Mouse (Mus musculus): ENCODE results near the gene Cep170b.

Gene Cep170b

DNA sequence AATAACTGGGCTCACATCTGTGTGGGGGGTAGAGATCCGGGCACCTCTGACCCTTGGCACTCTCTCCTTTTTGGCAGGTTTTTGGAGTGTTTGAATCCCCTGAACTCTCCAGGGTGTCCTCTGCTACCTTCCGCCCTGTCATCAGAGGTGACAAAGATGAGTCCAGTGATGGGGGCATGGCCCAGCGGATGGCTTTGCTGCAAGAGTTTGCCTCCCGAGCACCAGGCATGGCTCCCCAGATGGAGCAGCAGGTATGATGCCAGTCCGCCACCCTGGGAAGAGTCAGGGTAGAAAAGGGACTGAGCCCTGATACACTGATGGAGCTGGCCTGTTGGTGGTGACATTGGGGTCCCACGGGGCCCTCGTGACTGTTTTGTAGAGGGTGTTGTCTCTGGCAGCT, 16.8 kb downstream of the Cep170b start:
- peak in 1 of 2 experiments; percentile 24 for DNase-seq

DNA sequence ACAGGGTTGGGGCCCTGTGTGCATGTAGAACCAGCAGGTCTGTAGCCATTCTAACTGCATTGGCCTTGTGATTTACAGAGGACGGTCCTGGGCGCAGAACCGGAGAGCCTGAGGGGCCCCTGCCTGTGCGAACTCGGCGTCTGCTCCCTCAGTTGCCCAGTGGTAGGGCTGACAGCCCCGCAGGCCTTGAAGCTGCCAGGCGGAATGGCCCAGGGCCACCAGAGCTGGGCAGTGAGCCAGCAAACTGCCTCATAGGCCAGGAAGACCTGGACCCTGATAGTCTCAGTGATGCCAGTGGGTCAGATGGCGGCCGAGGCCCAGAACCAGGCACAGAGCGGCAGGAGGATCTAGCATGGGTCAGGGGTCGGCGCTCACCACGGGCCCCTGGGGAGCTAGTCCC, 17.5 kb downstream of the Cep170b start:
- DNase-seq, result peak; percentile 79 to 85

DNA sequence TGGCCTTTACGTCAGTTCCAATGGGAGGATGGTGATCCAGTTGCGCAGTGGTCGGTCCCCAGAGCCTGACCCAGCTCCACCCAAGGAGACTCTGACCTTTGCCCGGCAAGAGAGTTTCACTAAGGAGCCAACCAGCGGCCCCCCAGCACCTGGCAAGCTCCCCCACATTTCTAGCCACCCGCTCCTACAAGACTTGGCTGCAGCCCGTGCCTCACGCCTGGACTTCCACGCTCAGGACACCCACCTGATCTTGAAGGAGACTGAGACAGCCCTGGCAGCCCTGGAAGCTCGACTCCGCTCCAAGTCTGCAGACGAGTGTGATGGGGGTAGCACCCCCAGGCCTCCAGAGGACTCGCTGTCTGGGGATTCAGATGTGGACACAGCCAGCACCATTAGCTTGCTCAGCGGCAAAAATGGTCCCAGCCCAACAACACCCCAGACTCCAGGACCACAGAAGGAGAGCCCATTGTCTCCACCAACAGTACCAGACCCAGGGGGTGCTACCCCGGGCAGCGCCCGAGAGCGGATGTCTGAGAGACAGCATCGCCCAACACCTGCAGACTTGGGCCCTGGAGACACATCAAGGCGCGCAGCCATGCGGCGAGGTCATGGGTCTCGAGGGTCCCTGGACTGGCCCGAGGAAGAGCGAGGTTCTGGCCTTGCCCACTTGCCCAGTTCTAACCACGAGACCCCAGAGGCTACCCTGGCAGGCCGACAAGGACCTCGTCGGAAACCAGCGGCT, 18.2 kb downstream of the Cep170b start:
- peak in 1 of 2 experiments; percentile 69 for DNase-seq

DNA sequence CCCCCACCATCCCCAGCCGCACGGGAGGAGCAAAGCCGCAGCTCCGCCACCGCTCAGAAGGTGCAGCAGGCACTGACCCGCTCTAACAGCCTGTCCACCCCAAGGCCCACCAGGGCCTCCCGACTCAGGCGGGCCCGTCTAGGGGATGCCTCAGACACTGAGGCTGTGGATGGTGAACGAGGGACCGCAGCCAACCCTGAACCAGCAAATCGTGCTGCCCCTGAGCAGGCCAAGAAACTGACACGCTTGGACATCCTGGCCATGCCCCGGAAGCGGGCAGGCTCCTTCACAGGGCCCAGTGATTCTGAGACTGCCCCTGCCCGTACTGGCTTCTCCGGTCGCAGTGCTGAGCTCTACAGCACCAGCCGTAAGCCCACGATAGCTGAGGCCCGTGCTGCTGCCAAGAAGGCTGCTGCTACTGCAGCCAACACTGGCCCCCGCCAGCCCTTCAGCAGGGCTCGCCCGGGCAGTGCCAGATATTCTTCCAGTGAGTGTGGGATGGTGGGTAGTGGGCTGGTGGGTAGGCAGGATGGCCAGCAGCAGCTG, 18.8 kb downstream of the Cep170b start:
- peak in 1 of 2 experiments; percentile 36 for DNase-seq

DNA sequence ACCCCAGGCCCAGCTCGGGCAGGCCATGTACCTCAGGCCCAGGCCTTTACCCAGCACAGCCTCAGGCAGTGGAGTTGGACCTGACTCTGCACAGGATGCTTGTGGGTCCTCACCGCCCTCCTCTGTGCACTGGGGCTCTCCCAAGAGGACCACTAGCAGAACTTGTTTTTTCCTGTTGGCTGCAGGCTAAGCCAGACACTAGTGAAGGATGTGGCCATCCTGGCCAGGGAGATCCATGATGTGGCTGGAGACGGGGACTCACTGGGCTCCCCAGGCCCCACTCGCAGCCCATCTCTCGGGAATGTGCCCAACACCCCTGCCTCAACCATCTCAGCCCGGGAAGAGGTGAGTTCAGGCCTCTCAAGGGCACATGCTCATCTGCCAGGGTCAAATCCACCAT, 22.5 kb downstream of the Cep170b start:
- DNase-seq, result peak in 1 of 2 experiments; percentile 43

DNA sequence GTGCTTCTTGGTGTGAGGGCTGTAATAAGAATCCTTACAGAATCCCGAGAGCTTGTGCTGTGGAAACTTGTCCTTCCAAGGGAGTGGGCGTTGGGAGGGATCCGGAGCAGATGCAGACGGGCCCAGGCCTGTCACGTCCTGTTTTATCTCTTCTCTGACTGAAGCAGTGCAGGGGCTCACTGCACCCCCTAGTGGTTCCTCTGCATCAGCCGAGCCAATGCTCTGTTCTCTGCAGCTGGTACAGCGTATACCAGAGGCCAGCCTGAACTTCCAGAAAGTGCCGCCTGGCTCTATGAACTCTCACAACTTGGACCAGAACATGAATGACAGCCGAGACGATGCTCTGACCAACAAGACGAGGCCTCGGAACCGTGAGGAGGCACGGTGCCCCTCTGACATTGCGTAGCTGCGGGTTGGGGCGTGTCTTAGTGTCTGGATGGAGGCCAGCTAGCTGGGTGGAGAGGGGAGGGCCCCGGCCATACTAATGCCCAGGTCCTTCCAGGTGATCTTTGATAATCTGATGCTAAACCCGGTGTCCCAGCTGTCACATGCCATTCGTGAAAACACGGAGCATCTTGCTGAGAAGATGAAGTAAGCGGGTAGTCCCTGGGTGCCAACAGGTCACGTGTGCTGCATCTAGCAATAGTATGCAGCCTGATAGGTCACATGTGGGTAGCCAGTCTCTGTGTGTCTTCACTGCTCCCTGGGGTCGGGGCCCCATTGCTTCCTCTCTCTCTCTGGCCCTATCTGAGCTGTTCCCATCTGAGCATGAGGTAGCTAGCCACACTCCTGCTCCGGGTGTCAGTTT, 23.1 kb downstream of the Cep170b start:
- peak; percentile 83 to 85 for DNase-seq

DNA sequence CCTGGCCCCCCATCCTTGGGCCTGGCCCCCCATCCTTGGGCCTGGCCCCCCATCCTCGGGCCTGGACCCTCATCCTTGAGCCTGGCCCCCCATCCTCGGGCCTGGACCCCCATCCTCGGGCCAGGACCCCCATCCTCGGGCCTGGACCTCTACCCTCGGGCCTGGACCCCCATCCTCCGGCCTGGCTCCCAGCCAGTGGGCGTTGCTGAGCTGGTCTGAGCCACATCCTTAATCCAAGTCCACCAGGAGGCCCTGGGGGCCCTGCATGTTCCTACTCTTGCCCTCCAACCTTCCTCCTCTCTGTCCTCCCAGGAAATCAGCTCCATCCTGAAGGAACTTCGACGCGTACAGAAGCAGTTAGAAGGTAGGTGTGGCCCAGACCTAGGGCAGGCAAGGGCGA, 24.0 kb downstream of the Cep170b start:
- DNase-seq, result peak in 1 of 2 experiments; percentile 43

DNA sequence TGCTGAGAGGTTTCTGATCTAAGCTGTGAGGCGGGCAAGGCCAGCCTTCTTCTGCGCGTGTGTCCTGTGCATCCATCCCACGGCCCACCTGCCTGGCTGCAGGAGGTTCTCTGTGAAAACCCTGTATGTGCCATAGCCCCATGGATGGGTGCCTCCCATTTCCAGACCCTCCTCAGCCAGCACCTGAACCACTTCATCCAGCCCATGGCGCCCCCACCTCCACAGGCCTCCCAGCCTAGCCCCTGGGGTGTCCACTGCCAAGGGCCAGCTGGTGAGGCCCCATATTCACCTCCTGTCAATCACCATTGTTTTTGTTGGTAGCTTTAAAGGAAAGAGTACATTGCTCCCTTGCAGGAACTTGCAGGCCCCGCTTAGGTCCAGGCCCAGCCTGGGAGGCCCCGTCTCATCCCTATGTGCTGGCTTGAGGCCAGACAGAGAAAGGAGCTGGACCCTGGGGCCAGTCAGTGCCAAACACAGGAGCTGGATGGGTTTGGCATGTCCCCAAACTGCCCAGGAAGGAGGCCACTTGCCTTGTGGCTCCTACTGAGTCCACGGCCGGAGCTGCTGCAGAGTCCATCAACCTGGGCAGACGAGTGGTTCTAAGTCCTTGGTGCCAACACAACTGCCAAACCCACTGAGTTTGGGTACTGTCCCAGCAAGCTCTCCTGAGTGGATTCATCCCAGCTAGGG, 24.8 kb downstream of the Cep170b start:
- DNase-seq, result peak; percentile 33 to 78

DNA sequence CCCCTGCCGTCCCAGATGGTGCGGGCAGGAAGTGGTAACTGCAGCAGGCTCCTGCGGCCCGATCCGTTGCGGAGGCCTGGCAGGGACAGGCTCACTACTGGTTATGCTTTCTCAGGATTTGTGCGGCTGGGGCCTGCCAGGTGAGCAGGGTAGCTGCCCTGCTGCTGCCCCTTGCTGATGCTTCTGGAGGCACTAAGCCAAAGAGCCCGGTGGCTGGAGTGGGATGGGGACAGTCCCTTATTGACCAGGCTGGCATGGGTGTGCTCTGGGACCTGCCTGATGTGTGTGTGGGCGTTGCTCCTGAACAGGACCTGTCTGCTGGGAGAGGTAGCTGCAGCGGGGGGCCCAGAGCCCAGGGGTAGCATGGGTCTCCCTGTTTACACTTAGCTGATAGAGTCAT, 25.5 kb downstream of the Cep170b start:
- peak in 1 of 2 experiments; percentile 34 for DNase-seq

DNA sequence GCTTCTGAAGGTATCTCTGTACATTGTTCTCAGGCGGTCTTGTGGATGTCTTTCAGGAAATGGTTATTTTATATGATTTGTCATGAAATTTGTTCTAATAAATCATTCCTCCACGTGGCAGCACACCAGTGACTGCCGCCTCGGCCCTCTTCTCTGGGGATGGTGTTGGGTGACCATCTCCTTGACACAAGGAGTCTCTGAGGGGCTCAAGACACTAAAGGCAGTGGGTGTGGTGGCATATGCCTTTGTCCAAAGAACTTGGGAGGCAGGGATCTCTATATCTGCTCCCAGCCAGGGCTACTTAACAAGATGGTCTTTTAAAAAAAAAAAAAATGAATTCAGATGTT, 26.2 kb downstream of the Cep170b start:
- no peak for DNase-seq

DNA sequence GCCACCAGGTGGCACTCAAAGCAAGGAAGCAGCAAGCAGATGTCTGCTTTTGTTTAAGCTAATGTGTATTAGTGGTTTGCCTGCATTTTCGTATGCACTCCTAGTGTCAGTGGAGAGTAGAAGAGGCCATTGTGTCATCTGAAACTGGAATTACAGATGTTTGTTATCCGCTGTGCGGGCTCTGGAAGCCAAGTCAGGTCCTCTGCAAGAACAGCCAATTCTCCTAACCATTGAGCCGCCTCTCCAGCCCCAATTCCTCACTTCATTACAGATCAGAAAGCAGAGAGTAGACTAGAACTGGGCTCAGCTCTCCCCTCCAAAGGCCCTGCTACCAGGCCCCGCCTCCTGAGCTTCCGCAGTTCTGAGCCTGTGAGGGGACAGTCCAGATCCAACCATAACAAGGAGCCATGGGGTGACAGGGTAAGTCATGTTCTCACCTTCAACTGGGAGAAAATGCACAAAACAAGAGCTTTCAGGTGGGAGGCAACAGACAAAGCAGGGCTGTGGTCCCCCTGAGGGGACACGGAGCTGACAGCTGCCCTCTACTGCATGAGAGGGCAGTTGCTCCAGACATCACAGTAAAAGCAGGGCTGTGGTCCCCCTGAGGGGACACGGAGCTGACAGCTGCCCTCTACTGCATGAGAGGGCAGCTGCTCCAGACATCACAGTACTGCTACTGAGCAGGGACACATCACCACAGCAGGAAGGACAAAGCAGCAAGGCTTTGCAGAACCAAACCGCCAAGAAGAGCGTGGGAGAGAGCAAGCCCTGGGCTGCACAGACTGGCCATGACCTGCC, 26.8 kb downstream of the Cep170b start:
- DNase-seq, result peak; percentile 14 to 51

DNA sequence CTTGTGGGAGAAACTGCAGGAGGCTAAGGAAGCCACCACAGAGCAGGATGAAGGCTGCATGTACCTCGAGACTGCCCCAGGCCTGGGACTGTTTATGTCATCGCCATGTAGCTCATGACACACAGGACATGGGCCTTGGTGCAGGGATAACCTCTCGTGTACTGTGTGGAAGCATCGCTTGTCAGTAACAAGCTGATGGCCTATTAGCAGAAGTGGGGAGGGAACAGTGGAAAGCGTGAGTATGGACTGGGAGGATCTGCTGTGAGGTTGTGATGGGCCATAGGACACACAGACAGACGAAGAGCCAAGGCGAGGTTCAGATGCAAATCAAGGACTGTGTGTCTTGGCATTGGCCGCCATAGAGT, 27.3 kb downstream of the Cep170b start:
- peak in 1 of 2 experiments; percentile 43 for DNase-seq

DNA sequence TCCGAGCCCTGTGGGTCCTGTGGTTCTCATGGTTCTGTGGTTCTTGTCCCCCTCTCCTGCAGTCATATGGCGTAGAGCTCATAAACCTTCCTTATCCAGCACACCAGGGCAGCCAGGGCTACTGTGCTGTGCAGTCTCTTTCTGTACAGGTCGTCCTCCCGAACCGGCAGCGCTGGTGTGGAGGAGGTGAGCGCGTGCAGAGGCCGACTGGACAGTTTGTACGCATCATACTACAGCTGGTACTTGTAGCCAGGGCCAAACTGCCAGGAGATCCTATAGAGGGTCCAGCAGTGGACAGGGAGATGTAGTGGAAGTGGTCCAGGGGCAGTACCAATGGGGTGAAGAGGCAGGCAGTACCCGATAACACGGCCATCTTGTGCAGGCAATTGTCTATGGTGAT, 30.7 kb downstream of the Cep170b start:
- DNase-seq, result peak in 1 of 2 experiments; percentile 18

DNA sequence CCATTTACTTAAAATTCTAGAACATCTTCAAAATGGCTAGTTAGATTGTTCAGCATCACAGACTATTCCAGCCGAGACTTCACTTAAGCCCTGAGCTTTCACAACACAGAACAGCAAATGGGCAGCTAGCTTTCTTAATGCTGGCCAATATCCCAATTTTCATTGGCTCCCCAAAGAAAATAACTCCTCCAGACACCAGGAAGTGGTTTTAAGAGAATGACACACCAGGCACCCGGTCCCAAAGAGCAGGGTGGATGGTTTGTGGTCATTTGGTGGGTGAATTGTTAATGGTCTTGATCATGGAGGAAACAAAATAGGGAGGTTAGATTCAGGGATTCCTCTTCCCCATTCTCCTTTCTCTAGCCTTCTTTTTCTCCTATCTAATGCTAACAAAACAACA, 32.1 kb downstream of the Cep170b start:
- no peak for DNase-seq

DNA sequence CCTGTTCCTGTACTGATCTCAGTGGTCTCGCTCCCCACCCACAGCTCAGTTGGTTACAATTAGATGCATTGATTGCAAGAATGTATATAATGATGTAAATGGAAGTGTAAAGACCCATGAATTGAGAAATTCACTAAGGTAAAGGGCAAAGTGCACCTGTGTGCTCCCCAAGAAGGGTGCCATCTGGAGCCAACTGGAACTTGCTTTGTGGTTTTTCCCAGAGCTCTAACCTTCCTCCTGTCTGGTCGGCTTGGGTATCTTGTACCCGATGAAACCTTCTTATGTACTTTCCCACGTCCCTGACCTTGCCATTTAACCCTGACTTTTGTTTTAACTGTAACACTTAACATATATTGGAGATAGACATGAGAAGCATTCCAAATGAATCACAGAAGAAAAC, 35.6 kb downstream of the Cep170b start:
- no peak for DNase-seq

DNA sequence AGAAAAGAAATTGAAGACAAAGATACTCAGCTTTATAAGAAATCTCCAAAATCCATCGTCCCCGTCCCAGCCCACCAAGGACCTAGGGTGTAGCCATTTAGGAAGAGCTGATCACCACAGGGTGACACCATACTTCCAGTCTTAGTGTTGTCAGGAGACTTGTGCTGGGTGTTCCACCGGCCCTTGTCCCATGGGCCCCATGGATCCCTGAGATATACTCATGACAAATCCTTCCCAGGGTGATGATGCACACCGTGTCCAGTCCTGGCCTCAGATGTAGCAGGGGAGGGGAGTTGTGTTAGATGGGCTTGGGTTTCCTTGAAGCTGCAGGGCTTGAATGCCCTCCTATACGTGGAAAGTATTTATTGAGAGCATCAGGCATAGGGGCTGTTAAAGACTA, 37.6 kb downstream of the Cep170b start:
- DNase-seq, result no peak

DNA sequence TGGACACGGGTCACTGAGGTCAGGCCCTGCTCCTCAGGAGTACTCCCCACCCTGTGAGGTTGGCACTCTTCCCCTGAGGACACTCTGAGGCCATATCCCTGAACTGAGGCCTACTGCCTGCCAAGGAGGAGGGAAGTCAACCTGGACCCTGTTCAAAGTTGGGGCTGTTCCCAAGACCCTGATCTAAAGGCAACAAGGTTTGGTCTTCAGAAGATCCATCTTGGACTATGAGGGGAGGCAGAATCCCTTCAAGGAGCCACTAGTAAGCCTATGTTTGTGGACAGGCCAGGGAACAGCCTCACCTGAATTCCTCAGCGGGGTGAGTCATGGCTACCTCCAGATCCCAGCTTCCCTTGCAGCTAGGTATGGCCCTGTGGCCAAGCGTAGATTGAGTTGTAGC, 39.2 kb downstream of the Cep170b start:
- no peak for DNase-seq

DNA sequence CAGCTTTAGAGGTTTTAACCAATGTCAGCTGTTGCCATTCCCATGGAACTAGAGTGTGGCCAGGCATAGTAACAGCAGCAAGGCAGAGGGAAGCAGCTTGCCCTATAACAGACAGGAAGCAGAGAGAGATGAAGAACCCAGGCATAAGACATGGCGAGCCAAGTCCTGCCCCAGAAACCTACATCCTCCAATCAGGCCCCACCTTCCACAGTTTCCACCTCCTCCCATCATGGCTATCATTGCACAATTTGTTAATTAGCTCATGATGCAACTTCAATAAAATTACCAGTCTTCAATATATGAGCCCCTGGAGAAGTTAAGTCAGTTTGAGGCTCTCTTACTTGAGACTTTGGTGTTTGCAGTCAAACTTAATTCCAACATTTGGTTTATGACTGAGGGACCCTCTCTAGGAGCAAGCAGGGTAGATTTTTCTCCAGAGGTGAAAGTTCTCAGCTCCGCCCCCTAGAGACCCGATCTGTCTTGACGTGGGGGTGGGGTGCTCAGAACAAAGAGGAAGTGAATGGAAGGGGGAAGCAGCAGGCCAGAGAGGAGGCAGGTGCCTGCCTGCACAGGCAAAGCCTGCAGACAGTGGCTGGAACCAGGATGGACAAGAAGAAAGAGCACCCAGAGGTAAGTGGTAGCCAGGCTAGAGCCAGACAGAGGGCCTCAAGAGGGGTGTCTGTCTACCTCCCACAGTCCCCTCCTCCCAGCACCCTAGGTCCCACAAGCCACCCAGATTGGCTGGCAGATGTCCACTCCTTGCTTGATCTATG, 40.1 kb downstream of the Cep170b start, which contains the start of gene Pld4:
TSS of gene Pld4 (plus strand) at position 502 of the 773 bp plus-strand sequence.
- no peak for DNase-seq

DNA sequence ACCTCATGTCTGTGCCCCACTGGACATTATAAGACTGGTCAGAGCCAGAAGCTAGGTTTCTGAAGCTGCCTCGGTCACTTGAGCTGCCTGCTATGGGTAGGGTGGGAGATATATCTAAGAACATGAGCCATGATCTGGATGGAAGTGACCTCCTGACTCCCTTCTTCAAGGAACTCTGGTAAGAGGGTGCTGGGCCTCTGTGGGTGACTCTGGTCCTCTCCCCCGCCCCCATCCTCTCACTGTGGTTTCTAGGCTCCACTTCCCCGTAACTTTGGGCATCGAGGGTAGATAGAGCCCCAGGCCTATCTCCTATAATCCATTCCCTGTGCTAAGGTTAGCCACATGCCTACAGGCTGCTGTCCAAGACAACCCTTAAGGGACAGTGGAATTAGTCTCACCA, 41.2 kb downstream of the Cep170b start:
- DNase-seq, result no peak

DNA sequence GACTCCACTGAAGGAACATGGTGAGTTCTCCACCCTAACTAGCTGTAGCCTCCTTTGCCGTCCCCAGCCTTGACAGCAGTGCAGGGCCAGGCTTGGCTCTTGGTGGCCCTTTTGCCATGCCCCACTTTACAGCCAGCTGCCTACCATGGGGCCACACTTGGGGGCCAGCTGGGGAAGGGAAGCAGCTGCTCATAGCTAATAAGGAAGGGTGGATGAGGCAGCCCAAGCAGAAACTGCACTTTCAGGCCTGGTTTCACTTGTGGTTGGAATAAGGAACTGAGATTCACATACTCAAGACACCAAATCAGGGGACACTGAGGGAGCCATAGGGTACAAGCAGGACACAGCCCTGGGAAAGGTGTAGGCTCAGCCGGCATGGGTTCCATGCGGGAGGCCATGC, 41.8 kb downstream of the Cep170b start:
- no peak for DNase-seq

DNA sequence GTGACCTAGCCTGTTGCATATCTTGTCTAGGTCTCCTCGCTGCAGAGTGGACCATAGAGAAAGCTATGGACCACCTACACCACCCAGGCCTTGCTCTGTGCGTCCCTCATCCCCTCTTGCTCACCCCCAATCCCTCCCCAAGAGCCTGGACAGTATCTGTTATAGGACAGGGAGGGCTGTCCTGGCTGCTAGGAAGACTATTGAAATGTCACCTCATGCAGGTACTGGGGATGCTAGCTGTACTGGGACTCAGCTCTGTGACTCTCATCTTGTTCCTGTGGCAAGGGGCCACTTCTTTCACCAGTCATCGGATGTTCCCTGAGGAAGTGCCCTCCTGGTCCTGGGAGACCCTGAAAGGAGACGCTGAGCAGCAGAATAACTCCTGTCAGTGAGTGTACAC, 42.9 kb downstream of the Cep170b start:
- DNase-seq, result peak in 1 of 2 experiments; percentile 16

DNA sequence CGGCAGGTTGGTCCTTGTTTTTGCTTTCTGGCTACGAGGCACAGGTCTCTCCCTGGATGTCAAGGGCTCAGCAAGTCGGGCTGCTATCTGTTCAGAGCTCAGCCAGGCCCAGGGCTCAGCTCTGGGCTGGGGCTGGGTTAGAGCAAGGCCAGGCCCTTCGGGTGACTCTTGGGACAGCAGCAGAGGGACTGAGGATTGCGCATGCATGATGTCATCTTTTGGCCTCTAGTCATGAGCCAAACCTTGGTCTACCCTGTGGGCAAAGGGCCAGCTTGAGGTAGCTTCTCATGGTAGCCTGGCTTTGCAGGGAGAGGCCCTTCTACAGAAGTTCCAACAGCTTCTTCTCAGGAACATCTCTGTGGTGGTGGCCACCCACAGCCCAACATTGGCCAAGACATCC, 43.9 kb downstream of the Cep170b start:
- DNase-seq, result peak in 1 of 2 experiments; percentile 27
